Mouse (Mus musculus) C2C12 (cell line): Measurements from ENCODE around the gene Slc4a8. TPM values are rescaled to one million over a fixed set of nuclear protein-coding genes. Genes with fewer than 3 reads are reported as not detected.

Experiments
- H3K27me3 ChIP-seq: one replicate; pipeline ENCODE4 v1.6.1; 2011; ENCODE audit not compliant: control insufficient read depth, insufficient read depth, insufficient read length
- H3K36me3 ChIP-seq: one replicate; pipeline ENCODE4 v1.6.1; 2011; ENCODE audit not compliant: control insufficient read depth, insufficient read depth
- H3K4me3 ChIP-seq: one replicate; pipeline ENCODE4 v1.5.1; 2011; ENCODE audit warnings: mild to moderate bottlenecking, control low read depth; ENCODE audit not compliant: poor library complexity, insufficient read depth, severe bottlenecking
- H3K79me2 ChIP-seq: one replicate; pipeline ENCODE4 v1.6.1; 2011; ENCODE audit not compliant: control insufficient read depth, insufficient read depth
- H3K79me3 ChIP-seq: one replicate; pipeline ENCODE4 v1.6.1; 2011; ENCODE audit warnings: low read depth, control low read depth
- H3ac ChIP-seq: one replicate; pipeline ENCODE3; 2011; ENCODE audit warnings: low read depth; ENCODE audit not compliant: control insufficient read depth, insufficient read length
- CEBPB ChIP-seq: IDR thresholded peaks from one replicate; pipeline ENCODE4 v1.6.1; 2011; ENCODE audit warnings: low read depth, mild to moderate bottlenecking, control low read depth, moderate library complexity
- CTCF ChIP-seq: IDR thresholded peaks from one replicate; pipeline ENCODE4 v1.5.1; 2011; ENCODE audit not compliant: control insufficient read depth, insufficient read depth, insufficient read length
- FOSL1 ChIP-seq: IDR thresholded peaks from one replicate; pipeline ENCODE4 v1.8.0; 2011; ENCODE audit warnings: mild to moderate bottlenecking, low read length; ENCODE audit not compliant: poor library complexity, insufficient read depth, severe bottlenecking
- MAX ChIP-seq: IDR thresholded peaks from one replicate; pipeline ENCODE4 v1.6.1; 2011; ENCODE audit warnings: mild to moderate bottlenecking, control low read depth
- MYOD1 ChIP-seq: IDR thresholded peaks from one replicate; pipeline ENCODE4 v1.6.1; 2011; ENCODE audit warnings: low read depth; ENCODE audit not compliant: control insufficient read depth, insufficient read length
- MYOG ChIP-seq: IDR thresholded peaks from one replicate; pipeline ENCODE4 v1.6.1; 2011; ENCODE audit not compliant: control insufficient read depth, insufficient read length; ENCODE audit errors: extremely low read depth
- USF1 ChIP-seq: IDR thresholded peaks from one replicate; pipeline ENCODE4 v1.6.1; 2011; ENCODE audit warnings: low read depth, mild to moderate bottlenecking, control low read depth, moderate library complexity
- polyA plus RNA-seq: library from polyadenylated mRNA; unstranded; fragments of >200 nt; fragmentation: generic; extraction: Trizol; gene quantifications from one replicate; pipeline ENCODE4 v1.2.1, GENCODE M21; 2012; ENCODE audit warnings: missing spikeins

Gene Slc4a8
- polyA plus RNA-seq, 1 experiment, result 11.9 TPM

GRCm38 (mm10) chr15:100757527-100757978, 4.0 kb upstream of the Slc4a8 start:
- Histone ChIP-seq H3ac (peak overlapping the region; percentile 55), H3K79me2 (peaks cover 4% of the 10 kb centered on the region), H3K27me3 (no peaks in the 10 kb centered on the region), H3K79me3 (no peaks in the 10 kb centered on the region), H3K36me3 (no peaks in the 10 kb centered on the region), H3K4me3 (no peak overlapping the region)
- peak; percentile 80 for TF ChIP-seq CTCF
- TF ChIP-seq MAX, result no peak
- TF ChIP-seq MYOD1, result no peak
- TF ChIP-seq CEBPB, result no peak
- no peak for TF ChIP-seq FOSL1
- no peak for TF ChIP-seq MYOG
- no peak for TF ChIP-seq USF1

GRCm38 (mm10) chr15:100759286-100759685, 2.3 kb upstream of the Slc4a8 start:
- Histone ChIP-seq H3ac (no peak overlapping the region), H3K79me3 (peaks cover 2% of the 10 kb centered on the region), H3K36me3 (no peaks in the 10 kb centered on the region), H3K27me3 (no peaks in the 10 kb centered on the region), H3K79me2 (peaks cover 18% of the 10 kb centered on the region), H3K4me3 (no peak overlapping the region)
- TF ChIP-seq CTCF, result no peak
- no peak for TF ChIP-seq MYOD1
- no peak for TF ChIP-seq MAX
- no peak for TF ChIP-seq CEBPB
- no peak for TF ChIP-seq USF1
- TF ChIP-seq FOSL1, result no peak
- TF ChIP-seq MYOG, result no peak

GRCm38 (mm10) chr15:100761036-100761418, 520 bp upstream of the Slc4a8 start:
- H3K36me3 ChIP-seq, result peaks cover 8% of the 10 kb centered on the region
- TF ChIP-seq USF1 (no peak), FOSL1 (no peak), MYOD1 (no peak)
- H3K79me3 ChIP-seq, result peaks cover 2% of the 10 kb centered on the region

GRCm38 (mm10) chr15:100762649-100763048, 1.1 kb downstream of the Slc4a8 start:
- Histone ChIP-seq H3K27me3 (no peaks in the 10 kb centered on the region), H3ac (peak overlapping the region; percentile 35), H3K79me2 (peaks cover 19% of the 10 kb centered on the region), H3K4me3 (peak overlapping the region; percentile 44), H3K79me3 (peaks cover 2% of the 10 kb centered on the region), H3K36me3 (peaks cover 8% of the 10 kb centered on the region)
- TF ChIP-seq MAX (no peak), MYOG (no peak), MYOD1 (no peak), CEBPB (no peak)

More at GRCm38 (mm10) chr15:100761036-100761418, 520 bp upstream of the Slc4a8 start:
- Histone ChIP-seq H3K4me3 (no peak overlapping the region), H3ac (no peak overlapping the region), H3K79me2 (peaks cover 19% of the 10 kb centered on the region), H3K27me3 (no peaks in the 10 kb centered on the region)

GRCm38 (mm10) chr15:100764163-100764951, 2.8 kb downstream of the Slc4a8 start:
- Histone ChIP-seq H3K27me3 (no peaks in the 10 kb centered on the region), H3K4me3 (no peak overlapping the region), H3K79me2 (peaks cover 19% of the 10 kb centered on the region), H3K36me3 (peaks cover 8% of the 10 kb centered on the region), H3K79me3 (peaks cover 2% of the 10 kb centered on the region), H3ac (no peak overlapping the region)
- TF ChIP-seq USF1, result peak; percentile 30
- TF ChIP-seq CEBPB, result no peak
- TF ChIP-seq MAX, result peak; percentile 67
- TF ChIP-seq FOSL1, result peak; percentile 67

GRCm38 (mm10) chr15:100766826-100767225, 5.3 kb downstream of the Slc4a8 start:
- peaks cover 3% of the 10 kb centered on the region for H3K79me3 ChIP-seq
- TF ChIP-seq MYOD1 (no peak), MAX (no peak), MYOG (no peak), USF1 (no peak), CTCF (no peak), FOSL1 (no peak), CEBPB (no peak)
- peaks cover 8% of the 10 kb centered on the region for H3K36me3 ChIP-seq

More at GRCm38 (mm10) chr15:100766826-100767225, 5.3 kb downstream of the Slc4a8 start:
- no peak overlapping the region for H3ac ChIP-seq
- no peak overlapping the region for H3K4me3 ChIP-seq
- no peaks in the 10 kb centered on the region for H3K27me3 ChIP-seq
- peaks cover 25% of the 10 kb centered on the region for H3K79me2 ChIP-seq
